ENCODE assay signal across 19 mouse cellular contexts in genomic region chr13:5159765-5160684, GRCm38 (mm10).
DNase-seq lines count a peak whose midpoint lies in the region; ATAC-seq and TF ChIP-seq lines count a peak whose summit lies in the region.
"Had no signal": no experiment of that assay in that cellular context is flagged by ENCODE, and none has a peak within 500 bp of the region (broad histone marks: within the 10 kb centered on the region; RNA-seq: fewer than 3 reads in every experiment).

No protein-coding gene starts in this region.

- no peak for TF ChIP-seq CTCF in midbrain, postnatal 0 days (IDR thresholded peaks at IDR 0.05)
- TF ChIP-seq CTCF in brain, embryonic 14.5 days (IDR thresholded peaks at IDR 0.05; ENCODE audit: borderline replicate concordance, extremely low read depth, insufficient read depth, insufficient read length) = no peak

- peak; percentile 57; the same call in 1 of the 2 replicates for ATAC-seq in forebrain, embryonic 13.5 days
- ATAC-seq in forebrain, embryonic 15.5 days (replicated peaks) = no peak
- no peak for ATAC-seq in midbrain, postnatal 0 days (ENCODE audit: low FRiP score)
- no peak for ATAC-seq in midbrain, embryonic 14.5 days (ENCODE audit: low FRiP score, low TSS enrichment)
- no peak for ATAC-seq in CD4-positive, CD25-positive, alpha-beta regulatory T cell, adult 4 months
- ATAC-seq: intestine, embryonic 15.5 days; liver, postnatal 0 days had no signal

- H3K9me3 ChIP-seq in forebrain, embryonic 13.5 days (replicated peaks) = no peaks in the 10 kb centered on the region
- H3K9me3 ChIP-seq in forebrain, embryonic 15.5 days = no peaks in the 10 kb centered on the region
- no peaks in the 10 kb centered on the region for H3K9me3 ChIP-seq in midbrain, postnatal 0 days (ENCODE audit: low read length)
- H3K9me3 ChIP-seq in midbrain, embryonic 14.5 days (ENCODE audit: control insufficient read depth, low read length) = no peaks in the 10 kb centered on the region
- H3K9me3 ChIP-seq: heart, embryonic 12.5 days; intestine, embryonic 15.5 days; kidney, embryonic 15.5 days; limb, embryonic 10.5 days had no signal

- no peak for TF ChIP-seq POLR2A in brain, embryonic 14.5 days (IDR thresholded peaks at IDR 0.05; ENCODE audit: borderline replicate concordance, extremely low read depth, insufficient read depth, insufficient read length, poor library complexity, severe bottlenecking)

- H3K4me3 ChIP-seq in forebrain, embryonic 13.5 days = no peak overlapping the region
- H3K4me3 ChIP-seq in forebrain, embryonic 15.5 days = no peak overlapping the region
- H3K4me3 ChIP-seq in midbrain, postnatal 0 days (ENCODE audit: low read depth, low read length) = no peak overlapping the region
- no peak overlapping the region for H3K4me3 ChIP-seq in midbrain, embryonic 14.5 days (replicated peaks; ENCODE audit: low read depth, low read length)
- H3K4me3 ChIP-seq: gastrocnemius, adult 2 months; heart, embryonic 12.5 days; intestine, embryonic 15.5 days; kidney, embryonic 15.5 days; limb, embryonic 10.5 days; myocyte had no signal

- DNase-seq in midbrain, postnatal 0 days (ENCODE audit: low spot score) = peak; percentile 5
- DNase-seq in midbrain, embryonic 14.5 days = no peak
- peak; percentile 63 for DNase-seq in brain, embryonic 14.5 days (ENCODE audit: low read depth)
- DNase-seq in retina, postnatal 1 day = peak; percentile 32
- DNase-seq: cerebellum, adult 9-11 months; gastrocnemius, adult 2 months; heart, postnatal 14 days; kidney, postnatal 4 days; liver, postnatal 0 days; thymus, postnatal 14 days had no signal

- peaks cover 4% of the 10 kb centered on the region; the same call in 1 of the 2 replicates for H3K4me1 ChIP-seq in forebrain, embryonic 13.5 days
- no peaks in the 10 kb centered on the region for H3K4me1 ChIP-seq in forebrain, embryonic 15.5 days
- no peaks in the 10 kb centered on the region for H3K4me1 ChIP-seq in midbrain, postnatal 0 days (ENCODE audit: insufficient read depth, low read length)
- H3K4me1 ChIP-seq in midbrain, embryonic 14.5 days (ENCODE audit: control insufficient read depth, insufficient read depth, low read length) = no peaks in the 10 kb centered on the region
- H3K4me1 ChIP-seq: heart, embryonic 12.5 days; intestine, embryonic 15.5 days; kidney, embryonic 15.5 days; limb, embryonic 10.5 days had no signal

- H3K9ac ChIP-seq in forebrain, embryonic 13.5 days = no peak overlapping the region
- H3K9ac ChIP-seq in forebrain, embryonic 15.5 days (replicated peaks) = no peak overlapping the region
- no peak overlapping the region for H3K9ac ChIP-seq in midbrain, postnatal 0 days (replicated peaks; ENCODE audit: low read length, poor library complexity, severe bottlenecking)
- H3K9ac ChIP-seq in midbrain, embryonic 14.5 days (replicated peaks; ENCODE audit: low read length) = no peak overlapping the region
- H3K9ac ChIP-seq: heart, embryonic 12.5 days; hindbrain, embryonic 14.5 days; intestine, embryonic 15.5 days; kidney, embryonic 15.5 days; liver, postnatal 0 days had no signal

- H3K27me3 ChIP-seq in forebrain, embryonic 13.5 days = no peaks in the 10 kb centered on the region
- H3K27me3 ChIP-seq in forebrain, embryonic 15.5 days = no peaks in the 10 kb centered on the region
- H3K27me3 ChIP-seq in midbrain, postnatal 0 days (ENCODE audit: insufficient read depth, low read length) = no peaks in the 10 kb centered on the region
- no peaks in the 10 kb centered on the region for H3K27me3 ChIP-seq in midbrain, embryonic 14.5 days (ENCODE audit: control insufficient read depth, insufficient read depth, low read length)
- H3K27me3 ChIP-seq: heart, embryonic 12.5 days; intestine, embryonic 15.5 days; kidney, embryonic 15.5 days had no signal

- no peaks in the 10 kb centered on the region for H3K36me3 ChIP-seq in forebrain, embryonic 13.5 days (ENCODE audit: poor library complexity, severe bottlenecking)
- no peaks in the 10 kb centered on the region for H3K36me3 ChIP-seq in forebrain, embryonic 15.5 days
- H3K36me3 ChIP-seq in midbrain, postnatal 0 days (ENCODE audit: insufficient read depth, low read length) = no peaks in the 10 kb centered on the region
- H3K36me3 ChIP-seq in midbrain, embryonic 14.5 days (ENCODE audit: control insufficient read depth, insufficient read depth, low read length) = no peaks in the 10 kb centered on the region
- H3K36me3 ChIP-seq: heart, embryonic 12.5 days; intestine, embryonic 15.5 days; kidney, embryonic 15.5 days; limb, embryonic 10.5 days had no signal

- H3K27ac ChIP-seq in forebrain, embryonic 13.5 days = no peak overlapping the region
- H3K27ac ChIP-seq in forebrain, embryonic 15.5 days (replicated peaks) = no peak overlapping the region
- H3K27ac ChIP-seq in midbrain, postnatal 0 days (ENCODE audit: low read depth, low read length) = no peak overlapping the region
- H3K27ac ChIP-seq in midbrain, embryonic 14.5 days (replicated peaks; ENCODE audit: low read depth, low read length) = no peak overlapping the region
- H3K27ac ChIP-seq: gastrocnemius, adult 2 months; hindbrain, embryonic 14.5 days; intestine, embryonic 15.5 days; kidney, embryonic 15.5 days; limb, embryonic 10.5 days had no signal

- WGBS in forebrain, embryonic 13.5 days = 7% methylated on average over 5 of the region's 5 CpGs
- WGBS in forebrain, embryonic 15.5 days = 9% methylated on average over 5 of the region's 5 CpGs
- 54% methylated on average over 5 of the region's 5 CpGs for WGBS in midbrain, postnatal 0 days
- WGBS in midbrain, embryonic 14.5 days = 62% methylated on average over 5 of the region's 5 CpGs

- H3K4me2 ChIP-seq in forebrain, embryonic 13.5 days = no peak overlapping the region
- no peak overlapping the region for H3K4me2 ChIP-seq in forebrain, embryonic 15.5 days (replicated peaks)
- no peak overlapping the region for H3K4me2 ChIP-seq in midbrain, postnatal 0 days (ENCODE audit: low read depth, low read length, poor library complexity, severe bottlenecking)
- no peak overlapping the region for H3K4me2 ChIP-seq in midbrain, embryonic 14.5 days (ENCODE audit: low read length)
- H3K4me2 ChIP-seq: heart, embryonic 12.5 days; hindbrain, embryonic 14.5 days; intestine, embryonic 15.5 days; kidney, embryonic 15.5 days had no signal
